Mouse (Mus musculus): ENCODE measurements around the gene Six5. TPM values are rescaled to one million over a fixed set of nuclear protein-coding genes. Genes with fewer than 3 reads are reported as not detected.

Gene Six5
- polyA plus RNA-seq, 1 experiment from 2014 or later, result 4.2 TPM

DNA sequence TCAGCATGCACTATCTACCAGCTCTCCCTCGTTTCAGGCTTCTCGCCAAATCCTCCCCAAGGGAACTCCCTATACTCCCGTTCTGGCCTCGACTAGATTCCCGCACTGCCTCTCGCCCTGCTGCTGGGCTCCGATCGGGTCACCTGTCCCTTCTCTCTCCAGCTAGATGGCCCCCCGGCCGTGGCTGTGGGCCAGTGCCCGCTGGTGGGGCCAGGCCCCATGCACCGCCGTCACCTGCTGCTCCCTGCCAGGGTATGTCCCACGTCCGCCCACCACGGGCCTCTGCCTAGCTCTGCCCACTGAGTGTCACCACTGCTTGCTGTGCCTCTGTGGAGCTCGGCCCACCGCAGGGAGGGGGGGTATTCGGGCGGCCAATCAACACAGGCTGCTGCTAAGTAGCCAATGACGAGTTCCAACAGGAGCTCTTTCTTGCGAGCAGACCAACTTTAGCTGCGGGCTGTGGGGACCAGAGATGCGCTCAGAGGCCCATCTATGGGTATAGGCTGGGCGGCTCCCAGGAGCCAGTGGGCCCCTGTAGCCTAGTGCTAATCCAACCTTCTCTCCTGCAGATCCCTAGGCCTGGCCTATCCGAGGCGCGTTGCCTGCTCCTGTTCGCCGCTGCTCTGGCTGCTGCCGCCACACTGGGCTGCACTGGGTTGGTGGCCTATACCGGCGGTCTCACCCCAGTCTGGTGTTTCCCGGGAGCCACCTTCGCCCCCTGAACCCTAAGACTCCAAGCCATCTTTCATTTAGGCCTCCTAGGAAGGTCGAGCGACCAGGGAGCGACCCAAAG lies 1.8 kb upstream of the Six5 start:
- Histone ChIP-seq H3K4me2 (replicated peaks; ENCODE audit: low read depth, low read length) (peak overlapping the region; percentile 93), H3K9ac (replicated peaks; ENCODE audit: low read depth) (no peak overlapping the region), H3K4me1 (ENCODE audit: insufficient read depth, low read depth, low read length) (peaks cover 14% of the 10 kb centered on the region), H3K4me3 (ENCODE audit: low read depth, low read length) (peak overlapping the region; percentile 69; the same call in 1 of the 2 replicates), H3K9me3 (ENCODE audit: low read length) (no peaks in the 10 kb centered on the region), H3K27ac (ENCODE audit: low read length) (peak overlapping the region; percentile 26; the same call in 1 of the 2 replicates), H3K36me3 (ENCODE audit: insufficient read depth, low read length) (no peaks in the 10 kb centered on the region), H3K27me3 (replicated peaks; ENCODE audit: insufficient read depth, low read length) (no peaks in the 10 kb centered on the region)
- ATAC-seq (peak; percentile 23), DNase-seq (ENCODE audit: low spot score) (peak; percentile 55)
- TF ChIP-seq EP300 (IDR thresholded peaks at IDR 0.05), result no peak
- no peak for TF ChIP-seq CTCF (IDR thresholded peaks at IDR 0.05)
- WGBS, result 12% methylated on average over 37 of the region's 38 CpGs

DNA sequence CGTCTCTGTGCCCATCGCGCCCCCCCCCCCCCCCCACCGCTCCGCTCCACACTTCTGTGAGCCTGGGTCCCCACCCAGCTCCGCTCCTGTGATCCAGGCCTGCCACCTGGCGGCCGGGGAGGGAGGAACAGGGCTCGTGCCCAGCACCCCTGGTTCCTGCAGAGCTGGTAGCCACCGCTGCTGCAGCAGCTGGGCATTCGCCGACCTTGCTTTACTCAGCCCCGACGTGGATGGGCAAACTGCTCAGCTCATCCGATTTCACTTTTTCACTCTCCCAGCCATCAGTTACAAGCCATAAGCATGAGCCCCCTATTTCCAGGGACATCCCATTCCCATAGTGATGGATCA lies 1.2 kb upstream of the Six5 start:
- no peaks in the 10 kb centered on the region for H3K27me3 ChIP-seq (replicated peaks; ENCODE audit: insufficient read depth, low read length)
- ATAC-seq (peak; percentile 74), DNase-seq (ENCODE audit: low spot score) (peak; percentile 82)
- no peaks in the 10 kb centered on the region for H3K9me3 ChIP-seq (ENCODE audit: low read length)
- H3K4me1 ChIP-seq (ENCODE audit: insufficient read depth, low read depth, low read length), result peaks cover 14% of the 10 kb centered on the region
- H3K9ac ChIP-seq (replicated peaks; ENCODE audit: low read depth), result no peak overlapping the region
- no peaks in the 10 kb centered on the region for H3K36me3 ChIP-seq (ENCODE audit: insufficient read depth, low read length)
- H3K27ac ChIP-seq (ENCODE audit: low read length), result no peak overlapping the region; the same call in 1 of the 2 replicates
- TF ChIP-seq CTCF (IDR thresholded peaks at IDR 0.05), result peak; percentile 90
- no peak for TF ChIP-seq EP300 (IDR thresholded peaks at IDR 0.05)
- peak overlapping the region; percentile 93 for H3K4me2 ChIP-seq (replicated peaks; ENCODE audit: low read depth, low read length)
- peak overlapping the region; percentile 69 for H3K4me3 ChIP-seq (ENCODE audit: low read depth, low read length)
- WGBS, result 1% methylated on average over 7 of the region's 15 CpGs

- H3K36me3 ChIP-seq (ENCODE audit: insufficient read depth, low read length), result no peaks in the 10 kb centered on the region
- H3K4me1 ChIP-seq (ENCODE audit: insufficient read depth, low read depth, low read length), result peaks cover 14% of the 10 kb centered on the region
- under 1% methylated on average over 43 of the region's 45 CpGs for WGBS
- peak; percentile 99 for DNase-seq (ENCODE audit: low spot score)
- H3K4me2 ChIP-seq (replicated peaks; ENCODE audit: low read depth, low read length), result peak overlapping the region; percentile 93
- peak overlapping the region; percentile 55 for H3K9ac ChIP-seq (replicated peaks; ENCODE audit: low read depth)
- no peaks in the 10 kb centered on the region for H3K9me3 ChIP-seq (ENCODE audit: low read length)
- no peaks in the 10 kb centered on the region for H3K27me3 ChIP-seq (replicated peaks; ENCODE audit: insufficient read depth, low read length)
- TF ChIP-seq EP300 (IDR thresholded peaks at IDR 0.05) (no peak), CTCF (IDR thresholded peaks at IDR 0.05) (no peak)
- peak overlapping the region; percentile 92 for H3K27ac ChIP-seq (ENCODE audit: low read length)
- ATAC-seq, result peak; percentile 89
- peak overlapping the region; percentile 69 for H3K4me3 ChIP-seq (ENCODE audit: low read depth, low read length)
These were observed 633 bp upstream of the Six5 start for GRCm38 (mm10) chr7:19093537-19094385.

DNA sequence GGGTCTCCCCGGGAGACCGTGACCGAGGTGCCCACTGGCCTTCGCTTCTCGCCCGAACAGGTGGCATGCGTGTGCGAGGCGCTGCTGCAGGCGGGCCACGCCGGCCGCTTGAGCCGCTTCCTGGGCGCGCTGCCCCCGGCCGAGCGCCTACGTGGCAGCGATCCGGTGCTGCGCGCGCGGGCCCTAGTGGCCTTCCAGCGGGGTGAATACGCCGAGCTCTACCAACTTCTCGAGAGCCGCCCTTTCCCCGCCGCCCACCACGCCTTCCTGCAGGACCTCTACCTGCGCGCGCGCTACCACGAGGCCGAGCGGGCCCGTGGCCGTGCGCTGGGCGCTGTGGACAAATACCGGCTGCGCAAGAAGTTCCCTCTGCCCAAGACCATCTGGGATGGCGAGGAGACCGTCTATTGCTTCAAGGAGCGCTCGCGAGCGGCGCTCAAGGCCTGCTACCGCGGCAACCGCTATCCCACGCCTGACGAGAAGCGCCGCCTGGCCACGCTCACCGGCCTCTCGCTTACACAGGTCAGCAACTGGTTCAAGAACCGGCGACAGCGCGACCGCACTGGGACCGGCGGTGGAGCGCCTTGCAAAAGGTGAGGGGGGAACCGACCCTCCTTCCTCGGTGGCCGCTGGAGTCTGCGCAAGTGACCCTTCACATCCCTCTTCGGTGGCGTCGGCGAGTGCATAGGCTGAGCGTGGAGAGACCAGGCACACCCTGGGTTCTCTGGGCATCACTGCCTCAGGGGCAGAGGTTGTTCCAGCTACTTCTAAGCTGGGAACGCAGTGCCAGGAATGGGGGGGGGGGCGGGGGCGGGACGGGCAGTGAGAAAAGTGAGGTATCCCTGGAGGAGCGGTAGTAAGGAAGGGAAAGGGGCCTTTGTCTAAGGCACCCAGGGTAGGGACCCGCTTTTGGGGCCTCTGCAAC lies 694 bp downstream of the Six5 start:
- H3K4me1 ChIP-seq (ENCODE audit: insufficient read depth, low read depth, low read length), result peaks cover 14% of the 10 kb centered on the region
- under 1% methylated on average over 79 of the region's 87 CpGs for WGBS
- ATAC-seq, result 0 out of 2 replicates have a peak, but pooled peaks have one; percentile 2

DNA sequence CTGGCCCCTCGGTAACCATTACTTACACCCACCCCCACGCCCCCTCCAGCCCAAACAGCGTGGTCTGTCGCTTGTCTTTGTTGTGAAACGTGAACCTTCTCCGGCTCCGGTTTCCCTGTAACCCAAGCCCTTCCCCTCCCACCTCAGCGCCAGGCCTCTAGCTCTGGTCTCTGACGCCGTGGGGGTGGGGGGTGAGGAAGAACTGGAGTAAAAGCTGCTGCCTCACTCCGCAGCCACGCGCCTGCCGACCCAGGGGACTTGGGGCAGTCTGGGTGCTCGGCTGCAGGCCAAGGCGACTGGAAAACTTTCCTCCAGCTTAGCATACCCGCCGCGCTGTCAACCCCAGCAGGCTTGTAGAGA lies 1.3 kb downstream of the Six5 start:
- ATAC-seq, result no peak

More for the DNA sequence above, 694 bp downstream of the Six5 start:
- TF ChIP-seq EP300 (IDR thresholded peaks at IDR 0.05) (no peak), CTCF (IDR thresholded peaks at IDR 0.05) (no peak; the same call in none of the 2 replicates)
- Histone ChIP-seq H3K36me3 (ENCODE audit: insufficient read depth, low read length) (no peaks in the 10 kb centered on the region), H3K27me3 (replicated peaks; ENCODE audit: insufficient read depth, low read length) (no peaks in the 10 kb centered on the region), H3K9me3 (ENCODE audit: low read length) (no peaks in the 10 kb centered on the region), H3K27ac (ENCODE audit: low read length) (peak overlapping the region; percentile 92), H3K4me3 (ENCODE audit: low read depth, low read length) (peak overlapping the region; percentile 69), H3K4me2 (replicated peaks; ENCODE audit: low read depth, low read length) (peak overlapping the region; percentile 93), H3K9ac (replicated peaks; ENCODE audit: low read depth) (peak overlapping the region; percentile 55)
- DNase-seq (ENCODE audit: low spot score), result peak; percentile 64

More for the DNA sequence above, 1.3 kb downstream of the Six5 start:
- Histone ChIP-seq H3K36me3 (ENCODE audit: insufficient read depth, low read length) (no peaks in the 10 kb centered on the region), H3K4me2 (replicated peaks; ENCODE audit: low read depth, low read length) (peak overlapping the region; percentile 93), H3K27me3 (replicated peaks; ENCODE audit: insufficient read depth, low read length) (no peaks in the 10 kb centered on the region), H3K9ac (replicated peaks; ENCODE audit: low read depth) (0 out of 2 replicates have a peak overlapping the region, but pooled peaks have one; percentile 55), H3K4me3 (ENCODE audit: low read depth, low read length) (peak overlapping the region; percentile 69), H3K9me3 (ENCODE audit: low read length) (no peaks in the 10 kb centered on the region), H3K27ac (ENCODE audit: low read length) (peak overlapping the region; percentile 92; the same call in 1 of the 2 replicates), H3K4me1 (ENCODE audit: insufficient read depth, low read depth, low read length) (peaks cover 14% of the 10 kb centered on the region)
- under 1% methylated on average over 19 of the region's 19 CpGs for WGBS
- peak; percentile 78 for DNase-seq (ENCODE audit: low spot score)
- TF ChIP-seq CTCF (IDR thresholded peaks at IDR 0.05) (no peak), EP300 (IDR thresholded peaks at IDR 0.05) (no peak)

Measured in lung, postnatal 0 days (tissue).